Mouse (Mus musculus) liver, postnatal 0 days (tissue): ENCODE data around the gene Foxd1. TPM values are rescaled to one million over a fixed set of nuclear protein-coding genes. Genes with fewer than 3 reads are reported as not detected.

Experiments used
- ATAC-seq: fragments of 200-750 bp; cut with Nextera tagmentation; 2 replicates; pipeline ENCODE4 v1.8.0; 2017; ENCODE audit warnings: mild to moderate bottlenecking, moderate library complexity
- DNase-seq: peaks from one replicate; pipeline ENCODE4 v3.0.0-alpha.2; 2016
- H3K27ac ChIP-seq: fragments of 300-500 bp; sonication (generic); 2 replicates; pipeline ENCODE4 v1.5.1; 2014; ENCODE audit warnings: antibody characterized with exemption, moderate library complexity, mild to moderate bottlenecking, low read depth
- H3K27me3 ChIP-seq: fragments of 300-500 bp; sonication (generic); 2 replicates; pipeline ENCODE4 v1.6.1; 2014; ENCODE audit warnings: low read length, control low read depth, mixed read lengths; ENCODE audit not compliant: insufficient read depth
- H3K36me3 ChIP-seq: fragments of 300-500 bp; sonication (generic); replicated peaks from 2 replicates; pipeline ENCODE4 v1.6.1; 2014; ENCODE audit warnings: mild to moderate bottlenecking, control low read depth, low read length, moderate library complexity, mixed read lengths; ENCODE audit not compliant: insufficient read depth
- H3K4me1 ChIP-seq: fragments of 300-500 bp; sonication (generic); 2 replicates; pipeline ENCODE4 v1.6.1; 2014; ENCODE audit warnings: antibody characterized with exemption, mild to moderate bottlenecking, control low read depth; ENCODE audit not compliant: insufficient read depth
- H3K4me2 ChIP-seq: fragments of 300-500 bp; sonication (generic); 2 replicates; pipeline ENCODE4 v1.6.1; 2014; ENCODE audit warnings: low read depth, mild to moderate bottlenecking, low read length, moderate library complexity, mixed read lengths
- H3K4me3 ChIP-seq: fragments of 300-500 bp; sonication (generic); 2 replicates; pipeline ENCODE4 v1.5.1; 2014; ENCODE audit warnings: low read depth, low read length
- H3K9ac ChIP-seq: fragments of 300-500 bp; sonication (generic); replicated peaks from 2 replicates; pipeline ENCODE4 v1.6.1; 2014; ENCODE audit warnings: mild to moderate bottlenecking, moderate library complexity
- H3K9me3 ChIP-seq: fragments of 300-500 bp; sonication (generic); 2 replicates; pipeline ENCODE4 v1.6.1; 2016; ENCODE audit warnings: mild to moderate bottlenecking, control low read depth, low read length, mixed read lengths
- CTCF ChIP-seq: sonication (generic); IDR thresholded peaks from 2 replicates; pipeline ENCODE4 v1.5.1; 2016; ENCODE audit warnings: antibody characterized with exemption, low read depth
- EP300 ChIP-seq: IDR thresholded peaks from 2 replicates; pipeline ENCODE4 v1.6.1; 2016; ENCODE audit warnings: antibody characterized with exemption, low read depth, mild to moderate bottlenecking
- WGBS: fragments of 180-500 bp; shearing (Covaris S2); extraction: QIAGEN DNeasy Blood & Tissue Kit; methylation state at CpG from one replicate; pipeline ENCODE4 v1.1.7; 2014; ENCODE audit not compliant: insufficient replicate concordance; 5-methylcytosine and 5-hydroxymethylcytosine counted together
- polyA plus RNA-seq: library from polyadenylated mRNA; unstranded; fragments of >200 nt; fragmentation: Nextera tagmentation; extraction: Ambion mirVana; gene quantifications from 2 replicates; pipeline ENCODE4 v1.2.1, GENCODE M21; 2015

The Foxd1 gene
- polyA plus RNA-seq, 1 experiment from 2014 or later: not detected

DNA sequence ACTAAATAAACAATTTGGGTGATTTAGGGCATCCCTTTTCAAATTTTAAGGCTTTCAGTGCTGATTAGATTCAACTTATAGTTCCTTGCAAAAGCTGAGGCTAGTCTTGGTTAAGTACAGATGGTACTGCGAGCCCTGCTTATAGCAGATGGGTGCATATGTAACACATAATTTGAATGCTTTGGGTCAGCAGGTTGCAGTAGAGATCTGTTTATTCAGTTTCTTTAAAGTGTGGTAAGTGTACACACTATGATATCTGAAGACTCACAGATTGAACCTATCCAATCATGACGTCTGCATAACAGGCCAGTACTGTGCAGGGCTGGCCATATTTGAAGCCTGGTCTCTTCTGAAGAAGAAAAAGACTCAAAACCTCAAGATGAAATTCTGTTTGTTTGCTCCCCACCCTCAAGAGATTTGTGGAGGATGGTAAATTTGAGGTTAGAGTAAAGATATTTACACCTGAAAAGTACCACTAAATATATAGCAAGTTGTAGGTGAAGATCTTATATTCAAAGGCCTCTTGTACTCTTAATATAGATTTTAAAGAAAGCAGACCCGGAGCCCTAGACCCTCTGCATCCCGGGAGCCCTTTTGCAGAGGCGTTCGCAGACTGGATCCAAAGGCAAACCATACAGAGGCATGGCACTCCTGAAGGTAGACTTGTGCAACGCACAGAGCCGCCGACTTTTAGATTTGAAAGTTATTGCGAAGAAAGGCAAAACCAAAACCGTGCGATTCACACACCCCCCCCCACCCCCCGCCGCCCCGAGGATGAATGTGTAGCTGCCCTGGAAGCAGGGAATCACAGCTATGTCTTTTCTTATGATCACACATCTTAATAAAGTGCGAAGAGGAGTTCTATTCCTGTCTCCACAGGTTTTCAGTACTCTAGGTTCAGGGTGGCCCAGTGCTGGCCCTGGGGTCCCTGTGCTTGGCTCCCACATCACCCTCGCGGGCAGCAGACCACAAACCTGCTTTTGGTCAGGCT is 3.7 kb downstream of the Foxd1 start:
- TF ChIP-seq EP300 (no peak), CTCF (no peak)
- Histone ChIP-seq H3K36me3 (no peaks in the 10 kb centered on the region), H3K9ac (no peak overlapping the region), H3K4me1 (peaks cover 18% of the 10 kb centered on the region), H3K4me3 (no peak overlapping the region), H3K9me3 (no peaks in the 10 kb centered on the region), H3K27me3 (peaks cover 92% of the 10 kb centered on the region), H3K27ac (no peak overlapping the region), H3K4me2 (no peak overlapping the region)
- 4% methylated on average over 18 of the region's 18 CpGs for WGBS
- ATAC-seq (no peak), DNase-seq (no peak)

DNA sequence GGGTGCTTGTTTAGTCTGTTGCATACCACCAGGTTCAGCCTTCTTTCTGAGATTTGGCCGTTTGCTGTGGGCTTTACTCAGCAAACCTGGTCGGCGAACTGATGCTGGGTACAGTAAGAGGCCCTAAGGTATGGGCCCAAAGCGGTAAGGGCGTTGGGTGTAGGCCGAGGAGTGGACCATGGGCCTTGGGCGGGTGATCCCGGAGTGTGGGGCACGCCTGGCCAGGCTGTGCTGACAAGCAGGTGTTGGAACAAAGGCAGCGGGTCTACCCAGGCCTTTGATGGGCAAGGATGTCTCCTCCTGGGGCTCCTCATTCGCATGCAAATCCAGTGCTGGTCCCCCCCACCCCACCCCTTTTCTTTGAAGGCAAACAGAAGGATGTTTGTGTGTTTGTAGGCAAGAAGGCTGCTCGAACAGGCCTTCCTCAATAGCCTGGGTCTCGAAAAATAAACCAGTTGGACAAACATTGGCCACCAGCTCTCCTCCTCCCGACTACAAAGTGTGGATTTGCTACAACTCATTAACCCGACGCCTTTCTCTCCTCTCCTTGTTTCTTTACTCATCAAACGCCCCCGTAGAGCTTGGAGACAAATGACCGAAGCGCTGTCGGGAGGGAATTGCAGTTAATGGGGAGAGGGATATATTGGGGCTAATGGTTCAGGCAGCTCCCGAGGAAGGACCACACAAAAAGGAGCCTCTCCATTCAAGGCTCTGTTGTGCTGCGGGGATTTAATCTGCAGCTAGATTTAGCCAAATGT is 4.6 kb downstream of the Foxd1 start:
- H3K9me3 ChIP-seq: no peaks in the 10 kb centered on the region
- peaks cover 91% of the 10 kb centered on the region for H3K27me3 ChIP-seq

DNA sequence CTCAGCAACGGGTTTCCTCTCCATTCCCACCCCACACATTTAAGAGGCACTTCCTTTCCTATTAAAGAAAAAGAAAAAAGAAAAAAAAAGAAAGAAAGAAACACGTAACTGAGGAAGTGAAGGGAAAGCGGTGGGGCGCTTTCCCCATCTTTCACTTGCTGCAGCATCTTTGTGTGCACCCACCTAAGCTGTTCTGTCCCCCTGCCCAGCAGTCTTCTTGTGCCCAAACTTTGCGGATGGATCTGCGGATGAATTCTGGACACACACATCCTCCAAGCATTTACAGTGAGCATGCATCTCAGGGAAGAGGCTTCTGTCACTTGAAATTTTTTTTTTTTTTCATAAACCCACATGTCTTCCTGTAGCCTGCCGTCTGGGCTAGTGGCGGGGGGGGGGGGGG is 5.3 kb downstream of the Foxd1 start:
- Histone ChIP-seq H3K4me1 (peaks cover 11% of the 10 kb centered on the region), H3K9ac (no peak overlapping the region), H3K27ac (no peak overlapping the region), H3K9me3 (no peaks in the 10 kb centered on the region), H3K4me3 (no peak overlapping the region), H3K36me3 (no peaks in the 10 kb centered on the region), H3K27me3 (peaks cover 88% of the 10 kb centered on the region), H3K4me2 (no peak overlapping the region)
- 2% methylated on average over 6 of the region's 8 CpGs for WGBS
- DNase-seq (no peak), ATAC-seq (no peak)
- no peak for TF ChIP-seq EP300
- no peak for TF ChIP-seq CTCF

More for the DNA sequence above, 4.6 kb downstream of the Foxd1 start:
- H3K4me2 ChIP-seq: no peak overlapping the region
- H3K36me3 ChIP-seq: no peaks in the 10 kb centered on the region
- DNase-seq (no peak), ATAC-seq (no peak)
- no peak overlapping the region for H3K9ac ChIP-seq
- H3K4me1 ChIP-seq: peaks cover 18% of the 10 kb centered on the region
- TF ChIP-seq CTCF: no peak
- no peak for TF ChIP-seq EP300
- no peak overlapping the region for H3K27ac ChIP-seq
- no peak overlapping the region for H3K4me3 ChIP-seq
- 4% methylated on average over 23 of the region's 23 CpGs for WGBS

DNA sequence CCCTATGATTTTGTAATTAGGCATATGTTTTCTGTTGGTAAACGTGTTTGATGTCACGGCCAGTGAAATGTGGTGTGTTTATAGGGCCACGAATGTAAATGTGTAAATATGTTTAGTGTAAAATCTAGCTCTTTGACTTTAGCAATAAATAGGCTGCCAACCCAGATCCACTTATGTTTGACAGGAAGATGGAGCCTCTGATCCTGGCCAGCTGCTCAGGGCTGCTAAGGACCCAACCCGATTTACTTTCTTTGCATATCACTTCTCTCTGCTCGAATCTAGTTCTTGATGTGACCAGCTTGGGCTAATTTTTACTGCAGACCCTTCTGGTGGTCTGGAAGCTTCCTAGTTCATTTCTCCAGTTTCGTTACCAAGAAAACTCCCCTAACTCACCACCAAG is 6.3 kb downstream of the Foxd1 start:
- Histone ChIP-seq H3K9ac (no peak overlapping the region), H3K4me3 (no peak overlapping the region), H3K27me3 (peaks cover 88% of the 10 kb centered on the region), H3K4me2 (no peak overlapping the region), H3K27ac (no peak overlapping the region), H3K9me3 (no peaks in the 10 kb centered on the region), H3K4me1 (peaks cover 5% of the 10 kb centered on the region), H3K36me3 (no peaks in the 10 kb centered on the region)
- WGBS: 5% methylated on average over 6 of the region's 6 CpGs
- ATAC-seq (no peak), DNase-seq (no peak)
- TF ChIP-seq EP300: no peak
- TF ChIP-seq CTCF: no peak

DNA sequence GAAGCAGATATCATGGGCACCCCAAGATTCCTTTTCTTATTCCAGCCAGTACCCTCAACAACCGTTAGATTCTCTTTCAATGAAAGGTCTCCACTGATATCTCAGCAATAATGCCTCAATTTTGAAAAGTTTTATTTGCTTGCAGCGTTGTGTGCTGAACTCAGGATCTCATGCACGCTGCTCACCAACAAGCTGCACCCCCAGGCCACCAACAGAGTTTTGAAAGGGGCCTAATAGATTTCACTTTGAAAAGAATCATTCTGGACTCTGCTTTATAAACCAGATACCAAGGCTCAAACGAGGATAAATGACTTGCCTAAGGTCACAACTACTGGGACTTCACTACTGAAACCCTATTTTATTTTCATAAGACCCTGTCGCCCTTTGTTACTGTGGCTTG is 7.1 kb downstream of the Foxd1 start:
- no peak overlapping the region for H3K9ac ChIP-seq
- H3K27ac ChIP-seq: no peak overlapping the region
- no peak overlapping the region for H3K4me2 ChIP-seq
- TF ChIP-seq EP300: no peak
- TF ChIP-seq CTCF: no peak
- WGBS: 6% methylated on average over 5 of the region's 5 CpGs
- H3K27me3 ChIP-seq: peaks cover 88% of the 10 kb centered on the region
- H3K4me1 ChIP-seq: no peaks in the 10 kb centered on the region
- no peaks in the 10 kb centered on the region for H3K9me3 ChIP-seq
- no peak overlapping the region for H3K4me3 ChIP-seq
- no peaks in the 10 kb centered on the region for H3K36me3 ChIP-seq
- DNase-seq: no peak
- no peak for ATAC-seq

DNA sequence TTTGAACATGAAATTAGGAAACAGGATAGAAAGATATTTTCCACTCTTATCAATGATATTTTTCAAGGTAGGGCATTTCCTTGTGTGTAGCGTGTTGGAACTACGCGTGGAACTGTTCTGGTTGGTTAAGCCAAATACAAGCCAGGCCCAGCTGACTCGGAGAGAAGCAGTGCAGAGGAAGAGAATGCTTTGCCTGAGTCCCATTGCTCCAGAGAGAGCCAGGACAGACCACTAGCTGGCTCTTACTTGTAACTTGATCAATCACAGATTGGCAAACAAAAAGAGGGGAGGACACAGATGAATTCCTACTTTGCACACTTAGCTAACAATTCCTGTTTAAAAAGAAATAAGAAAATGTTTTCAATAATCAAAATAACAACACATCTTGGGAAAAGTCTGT is 9.0 kb downstream of the Foxd1 start:
- Histone ChIP-seq H3K36me3 (no peaks in the 10 kb centered on the region), H3K4me2 (no peak overlapping the region), H3K9ac (no peak overlapping the region), H3K9me3 (no peaks in the 10 kb centered on the region), H3K27ac (no peak overlapping the region), H3K4me3 (no peak overlapping the region), H3K27me3 (peaks cover 90% of the 10 kb centered on the region), H3K4me1 (no peaks in the 10 kb centered on the region)
- WGBS: 8% methylated on average over 4 of the region's 4 CpGs
- DNase-seq (no peak), ATAC-seq (no peak)
- TF ChIP-seq EP300: no peak
- TF ChIP-seq CTCF: no peak
